Mouse (Mus musculus) MEL (cell line): ENCODE results near the gene Lrp10. TPM values are rescaled to one million over a fixed set of nuclear protein-coding genes. Genes with fewer than 3 reads are reported as not detected.

Experiments used
- DNase-seq: peaks from one replicate; pipeline ENCODE4 v3.0.0; 2011; ENCODE audit warnings: low read depth, low spot score
- H3K27ac ChIP-seq: 2 replicates; pipeline ENCODE4 v1.5.1; 2012; ENCODE audit warnings: low read depth, mild to moderate bottlenecking, control low read depth, low read length, moderate library complexity; ENCODE audit not compliant: control insufficient read depth
- H3K27me3 ChIP-seq, 2 experiments: fragments of 150-350 bp in 1 of 2; sonication (generic) in 1 of 2; 2 replicates each; pipeline ENCODE4 v1.6.1; 2012; ENCODE audit warnings: low read length in 2 of 2, mild to moderate bottlenecking in 2 of 2, improper control_type of control experiment in 1 of 2, moderate library complexity in 1 of 2; ENCODE audit not compliant: insufficient read depth in 2 of 2, control insufficient read depth in 1 of 2
- H3K36me3 ChIP-seq, 2 experiments: 2 replicates each; pipeline ENCODE4 v1.6.1; 2012 to 2014; ENCODE audit warnings: low read length in 2 of 2, improper control_type of control experiment in 1 of 2, inconsistent platforms in 1 of 2, mild to moderate bottlenecking in 1 of 2; ENCODE audit not compliant: insufficient read depth in 2 of 2, control insufficient read depth in 1 of 2
- H3K4me1 ChIP-seq, 2 experiments: fragments of 150-350 bp in 1 of 2; sonication (generic) in 1 of 2; 2 replicates each; pipeline ENCODE4 v1.6.1; 2012; ENCODE audit warnings: low read length in 2 of 2, improper control_type of control experiment in 1 of 2, mild to moderate bottlenecking in 1 of 2; ENCODE audit not compliant: insufficient read depth in 2 of 2, control insufficient read depth in 1 of 2
- H3K4me3 ChIP-seq, 2 experiments: fragments of 150-350 bp in 1 of 2; sonication (generic) in 1 of 2; 2 replicates each; pipeline ENCODE4 v1.5.1; 2012; ENCODE audit warnings: low read depth in 2 of 2, low read length in 2 of 2, mild to moderate bottlenecking in 2 of 2, moderate library complexity in 2 of 2, control low read depth in 1 of 2, improper control_type of control experiment in 1 of 2; ENCODE audit not compliant: control insufficient read depth in 1 of 2, insufficient read depth in 1 of 2
- H3K79me2 ChIP-seq: 2 replicates; pipeline ENCODE4 v1.6.1; 2012; ENCODE audit warnings: mild to moderate bottlenecking, low read length, moderate library complexity; ENCODE audit not compliant: control insufficient read depth, poor library complexity, insufficient read depth
- H3K9ac ChIP-seq: 2 replicates; pipeline ENCODE4 v1.6.1; 2012; ENCODE audit warnings: low read depth, mild to moderate bottlenecking, control low read depth, low read length, moderate library complexity; ENCODE audit not compliant: control insufficient read depth, poor library complexity, severe bottlenecking
- H3K9me3 ChIP-seq: fragments of 150-350 bp; sonication (generic); replicated peaks from 2 replicates; pipeline ENCODE4 v1.6.1; 2012; ENCODE audit warnings: mild to moderate bottlenecking, low read length, improper control_type of control experiment, moderate library complexity; ENCODE audit not compliant: insufficient read depth
- BHLHE40 ChIP-seq: IDR thresholded peaks from 2 replicates; pipeline ENCODE4 v1.6.1; 2012; ENCODE audit warnings: low read depth, mild to moderate bottlenecking, inconsistent platforms, low read length, improper control_type of control experiment, borderline replicate concordance
- CTCF ChIP-seq, 3 experiments: IDR thresholded peaks in 2 of 3; conservative IDR thresholded peaks in 1 of 3; 2 replicates each; pipeline ENCODE4 v1.5.1; 2011 to 2012; ENCODE audit warnings: low read length in 3 of 3, low read depth in 2 of 3, mild to moderate bottlenecking in 2 of 3, improper control_type of control experiment in 1 of 3, inconsistent platforms in 1 of 3, mixed read lengths in 1 of 3, moderate library complexity in 1 of 3; ENCODE audit not compliant: control insufficient read depth in 1 of 3, insufficient read depth in 1 of 3, poor library complexity in 1 of 3, severe bottlenecking in 1 of 3
- ELF1 ChIP-seq: IDR thresholded peaks from 2 replicates; pipeline ENCODE4 v1.6.1; 2014; ENCODE audit warnings: low read depth, mild to moderate bottlenecking, inconsistent platforms, low read length, improper control_type of control experiment, moderate library complexity
- EP300 ChIP-seq, 2 experiments: IDR thresholded peaks; 2 replicates each; pipeline ENCODE4 v1.6.1; 2011; ENCODE audit warnings: improper control_type of control experiment in 2 of 2, low read length in 2 of 2, low read depth in 1 of 2, mild to moderate bottlenecking in 1 of 2
- ETS1 ChIP-seq: IDR thresholded peaks from 2 replicates; pipeline ENCODE4 v1.6.1; 2012; ENCODE audit warnings: low read depth, mild to moderate bottlenecking, inconsistent platforms, low read length, improper control_type of control experiment, moderate library complexity
- GATA1 ChIP-seq: IDR thresholded peaks from 2 replicates; pipeline ENCODE4 v1.6.1; 2011; ENCODE audit warnings: low read depth, low read length, improper control_type of control experiment
- HCFC1 ChIP-seq: IDR thresholded peaks from 2 replicates; pipeline ENCODE4 v1.6.1; 2012; ENCODE audit warnings: low read depth, mild to moderate bottlenecking, inconsistent platforms, low read length, improper control_type of control experiment, moderate library complexity
- MAX ChIP-seq: IDR thresholded peaks from 2 replicates; pipeline ENCODE4 v1.6.1; 2011; ENCODE audit warnings: low read length, improper control_type of control experiment
- MAZ ChIP-seq: IDR thresholded peaks from 2 replicates; pipeline ENCODE4 v1.6.1; 2012; ENCODE audit warnings: low read depth, mild to moderate bottlenecking, inconsistent platforms, low read length, improper control_type of control experiment
- MXI1 ChIP-seq: IDR thresholded peaks from 2 replicates; pipeline ENCODE4 v1.6.1; 2011; ENCODE audit warnings: mild to moderate bottlenecking, low read depth, low read length, improper control_type of control experiment
- MYB ChIP-seq: IDR thresholded peaks from 2 replicates; pipeline ENCODE4 v1.6.1; 2011; ENCODE audit warnings: mild to moderate bottlenecking, low read depth, low read length, improper control_type of control experiment
- MYC ChIP-seq: IDR thresholded peaks from 2 replicates; pipeline ENCODE4 v1.6.1; 2011; ENCODE audit warnings: low read depth, mild to moderate bottlenecking, low read length, improper control_type of control experiment, moderate library complexity
- NELFE ChIP-seq: IDR thresholded peaks from 2 replicates; pipeline ENCODE4 v1.6.1; 2011; ENCODE audit warnings: low read depth, low read length, improper control_type of control experiment
- NRF1 ChIP-seq: IDR thresholded peaks from 2 replicates; pipeline ENCODE4 v1.6.1; 2014; ENCODE audit warnings: low read depth, mild to moderate bottlenecking, inconsistent platforms, low read length, improper control_type of control experiment, moderate library complexity; ENCODE audit not compliant: poor library complexity, insufficient read depth, severe bottlenecking
- POLR2A ChIP-seq, 2 experiments: IDR thresholded peaks; 2 replicates each; pipeline ENCODE4 v1.6.1; 2011 to 2012; ENCODE audit warnings: low read length in 2 of 2, mild to moderate bottlenecking in 2 of 2, control low read depth in 1 of 2, improper control_type of control experiment in 1 of 2, low read depth in 1 of 2, moderate library complexity in 1 of 2; ENCODE audit not compliant: control insufficient read depth in 1 of 2, insufficient read depth in 1 of 2, poor library complexity in 1 of 2
- POLR2AphosphoS2 ChIP-seq: IDR thresholded peaks from 2 replicates; pipeline ENCODE4 v1.6.1; 2011; ENCODE audit warnings: low read length, improper control_type of control experiment
- POLR2AphosphoS5 ChIP-seq: IDR thresholded peaks from 2 replicates; pipeline ENCODE4 v1.6.1; 2012; ENCODE audit warnings: low read depth, borderline replicate concordance, mild to moderate bottlenecking, inconsistent platforms, low read length, moderate library complexity, mixed read lengths
- RAD21 ChIP-seq: IDR thresholded peaks from 2 replicates; pipeline ENCODE4 v1.6.1; 2011; ENCODE audit warnings: mild to moderate bottlenecking, low read depth, low read length, improper control_type of control experiment
- RCOR1 ChIP-seq: IDR thresholded peaks from 2 replicates; pipeline ENCODE4 v1.6.1; 2012; ENCODE audit warnings: low read depth, mild to moderate bottlenecking, inconsistent platforms, low read length, improper control_type of control experiment
- SIN3A ChIP-seq: IDR thresholded peaks from 2 replicates; pipeline ENCODE4 v1.6.1; 2012; ENCODE audit warnings: low read length, improper control_type of control experiment, inconsistent platforms
- SMC3 ChIP-seq: IDR thresholded peaks from 2 replicates; pipeline ENCODE4 v1.6.1; 2011; ENCODE audit warnings: low read depth, low read length, improper control_type of control experiment
- TAL1 ChIP-seq: IDR thresholded peaks from 2 replicates; pipeline ENCODE4 v1.6.1; 2012; ENCODE audit warnings: mild to moderate bottlenecking, inconsistent platforms, low read length, moderate library complexity, mixed read lengths
- TCF12 ChIP-seq: IDR thresholded peaks from 2 replicates; pipeline ENCODE4 v1.6.1; 2014; ENCODE audit warnings: low read depth, mild to moderate bottlenecking, inconsistent platforms, low read length, improper control_type of control experiment, moderate library complexity
- UBTF ChIP-seq: IDR thresholded peaks from 2 replicates; pipeline ENCODE4 v1.6.1; 2012; ENCODE audit warnings: low read depth, mild to moderate bottlenecking, inconsistent platforms, low read length, improper control_type of control experiment, moderate library complexity, borderline replicate concordance; ENCODE audit not compliant: insufficient read depth
- ZC3H11A ChIP-seq: IDR thresholded peaks from 2 replicates; pipeline ENCODE4 v1.6.1; 2012; ENCODE audit warnings: low read depth, mild to moderate bottlenecking, inconsistent platforms, low read length, improper control_type of control experiment
- polyA plus RNA-seq, 2 experiments: library from polyadenylated mRNA; stranded (reverse) in 1 of 2; unstranded in 1 of 2; fragments of >175 nt in 1 of 2; fragments of >200 nt in 1 of 2; gene quantifications; 2 replicates each; pipeline versions ENCODE4 v1.2.1 to v1.2.4; 2012; ENCODE audit warnings: low replicate concordance in 2 of 2, low read depth in 1 of 2; ENCODE audit not compliant: insufficient read length in 2 of 2, insufficient read depth in 1 of 2, missing spikeins in 1 of 2
- total RNA-seq: library from RNA; depleted of rRNA; stranded (reverse); fragments of 300-350 nt; gene quantifications from 2 replicates; pipeline ENCODE4 v1.2.3, GENCODE M21; 2012

The Lrp10 gene
- total and polyA plus RNA-seq, 3 experiments, result 53.6 to 110 TPM; not detected in 1

GRCm38 (mm10) chr14:54464293-54465005 lies 512 bp downstream of the Lrp10 start:
- DNase-seq, result peak; percentile 90
- TF ChIP-seq MYB (no peak), POLR2AphosphoS5 (no peak), MAX (no peak), POLR2AphosphoS2 (no peak), MYC (0 out of 2 replicates have a peak, but pooled peaks have one; percentile 21), NELFE (no peak), UBTF (no peak), NRF1 (0 out of 2 replicates have a peak, but pooled peaks have one; percentile 31), ELF1 (peak; percentile 65), SMC3 (peak; percentile 29; the same call in 1 of the 2 replicates), ETS1 (no peak), HCFC1 (0 out of 2 replicates have a peak, but pooled peaks have one; percentile 40), RAD21 (peak; percentile 45), TAL1 (no peak), SIN3A (peak; percentile 44; the same call in 1 of the 2 replicates), ZC3H11A (no peak; the same call in 1 of the 2 replicates), CTCF (IDR thresholded peaks at IDR 0.05 in 2 of 3, conservative IDR thresholded peaks at IDR 0.05 in 1 of 3; ENCODE audit: control insufficient read depth in 1 of 3, insufficient read depth in 1 of 3, low read depth in 2 of 3, low read length in 3 of 3, poor library complexity in 1 of 3, severe bottlenecking in 1 of 3) (peak; percentile 51 to 73 (median 56))
- peak overlapping the region; percentile 96 for H3K9ac ChIP-seq
- H3K36me3 ChIP-seq, result peaks cover 0 to 22% of the 10 kb centered on the region in 2 experiments; a peak in 3 of 4 replicates
- H3K79me2 ChIP-seq, result peaks cover 21% of the 10 kb centered on the region
- H3K4me1 ChIP-seq, result peaks cover 5 to 18% of the 10 kb centered on the region in 2 experiments; a peak in 3 of 4 replicates
- no peaks in the 10 kb centered on the region for H3K27me3 ChIP-seq
- H3K27ac ChIP-seq, result peak overlapping the region; percentile 100
- no peaks in the 10 kb centered on the region for H3K9me3 ChIP-seq
- H3K4me3 ChIP-seq, result peak overlapping the region; percentile 67 to 91

GRCm38 (mm10) chr14:54471467-54471866 lies 7.5 kb downstream of the Lrp10 start:
- no peak overlapping the region for H3K4me3 ChIP-seq
- TF ChIP-seq ZC3H11A (no peak), POLR2A (IDR thresholded peaks at IDR 0.05; ENCODE audit: control insufficient read depth in 1 of 2, insufficient read depth in 1 of 2, low read depth in 1 of 2, low read length in 2 of 2, poor library complexity in 1 of 2) (0 out of 4 replicates have a peak, but pooled peaks of 1 of the 2 experiments have one; percentile 10), MXI1 (no peak), TAL1 (peak; percentile 37), EP300 (IDR thresholded peaks at IDR 0.05; ENCODE audit: low read depth in 1 of 2, low read length in 2 of 2) (peak in 1 of 2 experiments; percentile 49; a peak in 1 of 4 replicates), NELFE (no peak), MAZ (no peak), TCF12 (peak; percentile 63), RAD21 (no peak), RCOR1 (peak; percentile 47; the same call in 1 of the 2 replicates), GATA1 (peak; percentile 63), ETS1 (no peak), BHLHE40 (no peak)
- no peaks in the 10 kb centered on the region for H3K27me3 ChIP-seq
- peaks cover 2 to 8% of the 10 kb centered on the region in 2 experiments for H3K4me1 ChIP-seq
- peaks cover 4% of the 10 kb centered on the region; the same call in 1 of the 2 replicates for H3K79me2 ChIP-seq
- no peaks in the 10 kb centered on the region for H3K9me3 ChIP-seq
- H3K27ac ChIP-seq, result no peak overlapping the region
- DNase-seq, result peak; percentile 46
- H3K36me3 ChIP-seq, result peaks cover 0 to 8% of the 10 kb centered on the region in 2 experiments; a peak in 3 of 4 replicates
- no peak overlapping the region for H3K9ac ChIP-seq
